Mouse (Mus musculus) liver, embryonic 14.5 days (tissue): ENCODE measurements around the gene Ltbp1. TPM values are rescaled to one million over a fixed set of nuclear protein-coding genes. Genes with fewer than 3 reads are reported as not detected.

Experiments used
- ATAC-seq: fragments of 200-750 bp; cut with Nextera tagmentation; 2 replicates; pipeline ENCODE4 v1.8.0; 2017; ENCODE audit warnings: moderate number of reproducible peaks, mild to moderate bottlenecking, moderate library complexity; ENCODE audit not compliant: insufficient read depth
- DNase-seq, 3 experiments: peaks; one replicate each; pipeline ENCODE4 v3.0.0-alpha.2; 2012 to 2013; ENCODE audit warnings: low read depth in 3 of 3, low spot score in 3 of 3
- H3K27ac ChIP-seq: fragments of 300-500 bp; sonication (generic); 2 replicates; pipeline ENCODE4 v1.5.1; 2014; ENCODE audit warnings: moderate library complexity, mild to moderate bottlenecking, control low read depth, inconsistent platforms
- H3K27me3 ChIP-seq: fragments of 300-500 bp; sonication (generic); 2 replicates; pipeline ENCODE4 v1.6.1; 2014; ENCODE audit warnings: mild to moderate bottlenecking, low read length, moderate library complexity; ENCODE audit not compliant: control insufficient read depth, insufficient read depth
- H3K36me3 ChIP-seq: fragments of 300-500 bp; sonication (generic); replicated peaks from 2 replicates; pipeline ENCODE4 v1.6.1; 2014; ENCODE audit warnings: low read depth; ENCODE audit not compliant: control insufficient read depth, insufficient read depth
- H3K4me1 ChIP-seq, 2 experiments: fragments of 200-500 bp in 1 of 2; fragments of 300-500 bp in 1 of 2; sonication (generic) in 1 of 2; replicated peaks; 2 replicates each; pipeline ENCODE4 v1.6.1; 2012 to 2014; ENCODE audit warnings: antibody characterized with exemption in 1 of 2, inconsistent platforms in 1 of 2, low read length in 1 of 2; ENCODE audit not compliant: control insufficient read depth in 2 of 2, insufficient read depth in 2 of 2
- H3K4me2 ChIP-seq: fragments of 300-500 bp; sonication (generic); 2 replicates; pipeline ENCODE4 v1.6.1; 2014; ENCODE audit warnings: low read depth, mild to moderate bottlenecking, control low read depth, moderate library complexity
- H3K4me3 ChIP-seq, 2 experiments: fragments of 200-500 bp in 1 of 2; fragments of 300-500 bp in 1 of 2; sonication (generic) in 1 of 2; 2 replicates each; pipeline ENCODE4 v1.5.1; 2012 to 2014; ENCODE audit warnings: low read depth in 2 of 2, low read length in 2 of 2, mild to moderate bottlenecking in 2 of 2, control low read depth in 1 of 2, inconsistent platforms in 1 of 2, moderate library complexity in 1 of 2; ENCODE audit not compliant: insufficient read depth in 1 of 2
- H3K9ac ChIP-seq: fragments of 300-500 bp; sonication (generic); replicated peaks from 2 replicates; pipeline ENCODE4 v1.6.1; 2014; ENCODE audit warnings: mild to moderate bottlenecking, control low read depth, moderate library complexity
- H3K9me3 ChIP-seq: fragments of 300-500 bp; sonication (generic); 2 replicates; pipeline ENCODE4 v1.6.1; 2016; ENCODE audit warnings: low read length, mixed read lengths; ENCODE audit not compliant: control insufficient read depth
- CTCF ChIP-seq: IDR thresholded peaks from 2 replicates; pipeline ENCODE4 v1.5.1; 2016; ENCODE audit warnings: antibody characterized with exemption, low read depth, control low read depth
- EP300 ChIP-seq: IDR thresholded peaks from 2 replicates; pipeline ENCODE4 v1.6.1; 2016; ENCODE audit warnings: antibody characterized with exemption, low read depth
- WGBS: fragments of 180-500 bp; shearing (Covaris S2); extraction: QIAGEN DNeasy Blood & Tissue Kit; methylation state at CpG from one replicate; pipeline ENCODE4 v1.1.7; 2014; ENCODE audit not compliant: insufficient replicate concordance; 5-methylcytosine and 5-hydroxymethylcytosine counted together
- polyA plus RNA-seq, 2 experiments: library from polyadenylated mRNA; depleted of rRNA in 1 of 2; stranded (reverse) in 1 of 2; unstranded in 1 of 2; fragments of >200 nt; fragmentation: Nextera tagmentation in 1 of 2; extraction: Ambion mirVana in 1 of 2; gene quantifications; 2 replicates each; pipeline versions ENCODE4 v1.2.1 to v1.2.3; 2012 to 2014

Gene Ltbp1
- polyA plus RNA-seq, 2 experiments, result 1.9 to 2.2 TPM

GRCm38 (mm10) chr17:75177920-75178867, 172.8 kb downstream of the Ltbp1 start:
- H3K4me1 ChIP-seq, result no peaks in the 10 kb centered on the region
- no peaks in the 10 kb centered on the region for H3K9me3 ChIP-seq
- TF ChIP-seq EP300 (no peak), CTCF (no peak)
- no peaks in the 10 kb centered on the region for H3K36me3 ChIP-seq
- 66% methylated on average over 24 of the region's 24 CpGs for WGBS
- DNase-seq, result no peak
- no peak for ATAC-seq
- no peaks in the 10 kb centered on the region for H3K27me3 ChIP-seq
- no peak overlapping the region for H3K4me3 ChIP-seq
- no peak overlapping the region for H3K4me2 ChIP-seq
- H3K27ac ChIP-seq, result no peak overlapping the region
- no peak overlapping the region for H3K9ac ChIP-seq

- TF ChIP-seq CTCF, result no peak
- TF ChIP-seq EP300, result no peak
- H3K36me3 ChIP-seq, result no peaks in the 10 kb centered on the region
- H3K9ac ChIP-seq, result no peak overlapping the region
- DNase-seq, result no peak
- H3K27ac ChIP-seq, result no peak overlapping the region
- 55% methylated on average over 8 of the region's 8 CpGs for WGBS
- no peak for ATAC-seq
- no peak overlapping the region for H3K4me2 ChIP-seq
- no peaks in the 10 kb centered on the region for H3K9me3 ChIP-seq
- no peak overlapping the region for H3K4me3 ChIP-seq
- H3K27me3 ChIP-seq, result no peaks in the 10 kb centered on the region
- no peaks in the 10 kb centered on the region for H3K4me1 ChIP-seq
Observed at GRCm38 (mm10) chr17:75179001-75179400, 173.6 kb downstream of the Ltbp1 start.

GRCm38 (mm10) chr17:75180301-75180700, 174.9 kb downstream of the Ltbp1 start:
- no peak for DNase-seq
- TF ChIP-seq CTCF, result no peak
- WGBS, result 77% methylated on average over 4 of the region's 4 CpGs
- Histone ChIP-seq H3K9ac (no peak overlapping the region), H3K27ac (no peak overlapping the region), H3K4me1 (no peaks in the 10 kb centered on the region), H3K9me3 (no peaks in the 10 kb centered on the region), H3K4me3 (no peak overlapping the region), H3K36me3 (no peaks in the 10 kb centered on the region), H3K4me2 (no peak overlapping the region), H3K27me3 (no peaks in the 10 kb centered on the region)
- ATAC-seq, result no peak

GRCm38 (mm10) chr17:75180956-75181588, 175.7 kb downstream of the Ltbp1 start:
- no peak for ATAC-seq
- no peak overlapping the region for H3K9ac ChIP-seq
- no peaks in the 10 kb centered on the region for H3K36me3 ChIP-seq
- H3K4me3 ChIP-seq, result no peak overlapping the region
- H3K27ac ChIP-seq, result no peak overlapping the region
- no peak overlapping the region for H3K4me2 ChIP-seq
- no peaks in the 10 kb centered on the region for H3K27me3 ChIP-seq
- no peak for DNase-seq
- WGBS, result 61% methylated on average over 12 of the region's 12 CpGs
- H3K9me3 ChIP-seq, result no peaks in the 10 kb centered on the region
- TF ChIP-seq CTCF (no peak), EP300 (no peak)
- H3K4me1 ChIP-seq, result no peaks in the 10 kb centered on the region

GRCm38 (mm10) chr17:75182319-75183001, 177.1 kb downstream of the Ltbp1 start:
- no peak overlapping the region for H3K4me2 ChIP-seq
- H3K9me3 ChIP-seq, result no peaks in the 10 kb centered on the region
- H3K9ac ChIP-seq, result no peak overlapping the region
- H3K27me3 ChIP-seq, result no peaks in the 10 kb centered on the region
- no peak for ATAC-seq
- H3K36me3 ChIP-seq, result no peaks in the 10 kb centered on the region
- no peak for TF ChIP-seq EP300
- TF ChIP-seq CTCF, result no peak
- 79% methylated on average over 14 of the region's 14 CpGs for WGBS
- no peaks in the 10 kb centered on the region for H3K4me1 ChIP-seq
- no peak overlapping the region for H3K27ac ChIP-seq
- no peak overlapping the region for H3K4me3 ChIP-seq
- no peak for DNase-seq
